Mouse (Mus musculus): ENCODE data around the gene Slc38a10.
A peak's percentile ranks its signal among the peaks of the same experiment; 100 is the strongest.

DNA sequence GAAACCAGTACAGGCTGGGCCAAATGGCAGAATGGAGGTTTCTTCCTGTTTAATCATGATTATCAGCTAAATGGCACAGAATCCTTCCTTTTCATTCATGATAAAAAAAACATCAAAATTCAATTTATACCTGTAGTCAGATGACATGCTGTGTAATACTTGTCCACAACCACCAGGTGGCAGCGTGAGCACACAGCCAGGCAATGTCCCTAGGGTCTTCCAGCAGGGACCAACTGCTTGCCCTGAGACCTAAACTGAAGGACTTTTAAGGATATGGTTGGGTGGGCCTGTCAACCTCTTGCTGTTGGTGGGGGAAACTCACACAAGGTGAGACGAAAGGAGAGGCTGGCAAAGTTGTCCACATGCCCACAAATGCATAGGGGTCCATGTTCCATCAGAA lies 40.1 kb downstream of the Slc38a10 start:
- peak; percentile 71; the same call in 1 of the 2 replicates for TF ChIP-seq CTCF (IDR thresholded peaks at IDR 0.05; ENCODE audit: extremely low read depth, insufficient read depth, insufficient read length, insufficient replicate concordance)
- no peak for TF ChIP-seq POLR2A (IDR thresholded peaks at IDR 0.05; ENCODE audit: low read depth, low read length)
